Mouse (Mus musculus): ENCODE results near the gene Rtl8a. TPM values are rescaled to one million over a fixed set of nuclear protein-coding genes. Genes with fewer than 3 reads are reported as not detected.
A peak's percentile ranks its signal among the peaks of the same experiment; 100 is the strongest.
"Not testable (repeated sequence)": the region's sequence is repeated elsewhere in the genome, so short reads cannot be mapped to it uniquely, and the experiment has no call there.

The Rtl8a gene
- total RNA-seq (2022) = 100 to 1,000 TPM; 171 to 286 (median 234) TPM

- peak; percentile 54 to 71 for DNase-seq (ENCODE audit: low spot score in 2 of 2)
Observed at GRCm38 (mm10) chrX:53642980-53643961, at the start of gene Rtl8a. Gene Rtl8a, minus strand, starts transcription at chrX:53643682.

- DNase-seq (ENCODE audit: low spot score in 2 of 2) = no peak
Observed at GRCm38 (mm10) chrX:53693141-53693540, 49.7 kb upstream of the Rtl8a start.

GRCm38 (mm10) chrX:53692065-53692464 lies 48.6 kb upstream of the Rtl8a start:
- DNase-seq (ENCODE audit: low spot score in 2 of 2) = no peak

- DNase-seq (ENCODE audit: low spot score in 2 of 2) = not testable (repeated sequence)
Observed at GRCm38 (mm10) chrX:53684676-53685075, 41.2 kb upstream of the Rtl8a start.

GRCm38 (mm10) chrX:53682650-53683049 lies 39.2 kb upstream of the Rtl8a start:
- DNase-seq (ENCODE audit: low spot score in 2 of 2) = not testable (repeated sequence)

- peak; percentile 20 to 75 for DNase-seq (ENCODE audit: low spot score in 2 of 2)
Observed at GRCm38 (mm10) chrX:53676943-53677342, 33.5 kb upstream of the Rtl8a start.

GRCm38 (mm10) chrX:53670696-53671095 lies 27.2 kb upstream of the Rtl8a start:
- DNase-seq (ENCODE audit: low spot score in 2 of 2) = peak in 1 of 2 experiments; percentile 5

GRCm38 (mm10) chrX:53670294-53670693 lies 26.8 kb upstream of the Rtl8a start, which contains the start of gene Rtl8b:
Gene Rtl8b, minus strand, starts transcription at chrX:53670408.
- peak; percentile 82 to 85 for DNase-seq (ENCODE audit: low spot score in 2 of 2)

GRCm38 (mm10) chrX:53669557-53670270 lies 26.2 kb upstream of the Rtl8a start:
- not testable (repeated sequence) for DNase-seq (ENCODE audit: low spot score in 2 of 2)

- not testable (repeated sequence) for DNase-seq (ENCODE audit: low spot score in 2 of 2)
Observed at GRCm38 (mm10) chrX:53652917-53653316, 9.4 kb upstream of the Rtl8a start.

- DNase-seq (ENCODE audit: low spot score in 2 of 2) = no peak
Observed at GRCm38 (mm10) chrX:53645885-53646284, 2.4 kb upstream of the Rtl8a start.

- not testable (repeated sequence) for DNase-seq (ENCODE audit: low spot score in 2 of 2)
Observed at GRCm38 (mm10) chrX:53642604-53642979, 890 bp downstream of the Rtl8a start.

GRCm38 (mm10) chrX:53638107-53638506 lies 5.4 kb downstream of the Rtl8a start:
- not testable (repeated sequence) for DNase-seq (ENCODE audit: low spot score in 2 of 2)

- not testable (repeated sequence) for DNase-seq (ENCODE audit: low spot score in 2 of 2)
Observed at GRCm38 (mm10) chrX:53611395-53611794, 32.1 kb downstream of the Rtl8a start.

- peak; percentile 35 to 65 for DNase-seq (ENCODE audit: low spot score in 2 of 2)
Observed at GRCm38 (mm10) chrX:53610571-53610970, 32.9 kb downstream of the Rtl8a start.

GRCm38 (mm10) chrX:53608879-53609278 lies 34.6 kb downstream of the Rtl8a start, which contains the start of gene Gm14597:
Gene Gm14597, minus strand, starts transcription at chrX:53608979.
- DNase-seq (ENCODE audit: low spot score in 2 of 2) = not testable (repeated sequence)

GRCm38 (mm10) chrX:53608122-53608813 lies 35.2 kb downstream of the Rtl8a start:
- peak; percentile 6 to 12 for DNase-seq (ENCODE audit: low spot score in 2 of 2)

- DNase-seq (ENCODE audit: low spot score in 2 of 2) = peak; percentile 69 to 73
Observed at GRCm38 (mm10) chrX:53607242-53608121, 36.0 kb downstream of the Rtl8a start, which contains the start of gene Rtl8c. Gene Rtl8c, plus strand, starts transcription at chrX:53608032.

- not testable (repeated sequence) for DNase-seq (ENCODE audit: low spot score in 2 of 2)
Observed at GRCm38 (mm10) chrX:53606176-53606575, 37.3 kb downstream of the Rtl8a start.

GRCm38 (mm10) chrX:53599993-53600392 lies 43.5 kb downstream of the Rtl8a start:
- DNase-seq (ENCODE audit: low spot score in 2 of 2) = peak in 1 of 2 experiments; percentile 67

Data from layer of hippocampus, adult 8-10 months (tissue).